Mouse (Mus musculus): ENCODE results near the gene Topbp1. TPM values are rescaled to one million over a fixed set of nuclear protein-coding genes. Genes with fewer than 3 reads are reported as not detected.

Gene Topbp1
- polyA plus RNA-seq, 1 experiment from 2014 or later, result 103 TPM

DNA sequence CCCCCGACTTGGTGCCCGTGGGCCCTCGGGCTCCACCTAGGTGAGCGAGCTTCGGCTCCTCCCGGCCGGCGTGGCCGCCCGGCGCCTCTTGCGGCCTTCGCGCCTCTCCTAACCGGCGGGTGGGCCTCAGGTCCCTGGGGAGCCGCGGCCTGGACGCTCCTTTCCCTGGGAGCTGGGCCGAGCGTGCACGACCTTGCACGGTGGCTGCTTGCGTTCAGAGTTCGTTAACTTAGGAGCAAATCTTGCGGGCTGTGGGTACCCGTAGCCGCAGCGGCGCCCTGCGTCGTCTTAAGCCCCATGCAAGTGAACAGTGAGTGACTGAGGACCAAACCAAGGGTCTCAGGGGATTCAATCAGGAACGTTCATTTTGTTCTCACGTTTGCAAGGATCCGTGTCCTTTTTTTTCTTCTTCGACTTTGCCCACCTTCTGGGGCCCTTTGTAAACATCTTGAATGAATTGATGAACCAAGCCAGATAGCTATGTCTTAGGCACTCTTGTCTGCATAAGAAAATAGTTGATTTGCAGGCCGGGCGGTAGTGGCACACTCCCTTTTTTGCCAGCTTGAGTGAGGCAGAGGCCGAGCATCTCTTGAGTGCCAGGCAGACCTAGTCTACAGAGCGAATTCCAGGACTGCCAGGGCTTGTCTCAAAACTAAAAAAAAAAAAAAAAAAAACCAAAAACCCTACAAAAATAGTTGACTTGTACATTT lies 472 bp downstream of the Topbp1 start:
- Histone ChIP-seq H3K9ac (peak overlapping the region; percentile 87), H3K27me3 (ENCODE audit: insufficient read depth, low read length) (no peaks in the 10 kb centered on the region), H3K4me1 (ENCODE audit: insufficient read depth) (no peaks in the 10 kb centered on the region), H3K27ac (ENCODE audit: low read depth) (peak overlapping the region; percentile 89), H3K9me3 (ENCODE audit: low read depth, low read length) (no peaks in the 10 kb centered on the region), H3K36me3 (ENCODE audit: insufficient read depth) (peaks cover 40% of the 10 kb centered on the region), H3K4me3 (ENCODE audit: low read depth, low read length) (peak overlapping the region; percentile 96), H3K4me2 (peak overlapping the region; percentile 79)
- DNase-seq (peak; percentile 37), ATAC-seq (ENCODE audit: insufficient read depth) (peak; percentile 79)
- TF ChIP-seq CTCF (IDR thresholded peaks at IDR 0.05; ENCODE audit: low read depth), result no peak
- WGBS, result under 1% methylated on average over 40 of the region's 40 CpGs

DNA sequence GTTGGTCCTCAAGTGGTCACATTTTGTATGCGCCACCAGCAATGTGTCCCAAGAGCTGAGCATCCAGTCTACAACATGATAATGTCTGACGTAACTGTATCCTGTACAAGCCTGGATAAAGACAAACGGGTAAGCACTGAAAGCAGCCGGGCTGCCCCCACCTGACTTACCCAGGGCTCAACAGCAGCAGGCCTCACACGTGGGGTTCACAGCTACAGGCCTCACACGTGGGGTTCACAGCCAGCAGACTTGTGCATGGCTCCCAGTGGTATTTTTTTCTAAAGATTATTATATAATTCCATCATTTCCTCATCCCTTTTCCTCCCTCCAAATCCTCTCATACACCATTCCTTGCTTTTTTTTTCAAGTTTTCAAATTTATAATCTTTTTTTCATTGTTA lies 4.8 kb downstream of the Topbp1 start:
- TF ChIP-seq CTCF (IDR thresholded peaks at IDR 0.05; ENCODE audit: low read depth), result no peak
- Histone ChIP-seq H3K4me3 (ENCODE audit: low read depth, low read length) (no peak overlapping the region), H3K9me3 (ENCODE audit: low read depth, low read length) (no peaks in the 10 kb centered on the region), H3K4me2 (no peak overlapping the region), H3K27me3 (ENCODE audit: insufficient read depth, low read length) (no peaks in the 10 kb centered on the region), H3K9ac (no peak overlapping the region), H3K4me1 (ENCODE audit: insufficient read depth) (no peaks in the 10 kb centered on the region), H3K36me3 (ENCODE audit: insufficient read depth) (peaks cover 80% of the 10 kb centered on the region), H3K27ac (ENCODE audit: low read depth) (no peak overlapping the region)
- DNase-seq (no peak), ATAC-seq (ENCODE audit: insufficient read depth) (no peak)
- 87% methylated on average over 6 of the region's 6 CpGs for WGBS

DNA sequence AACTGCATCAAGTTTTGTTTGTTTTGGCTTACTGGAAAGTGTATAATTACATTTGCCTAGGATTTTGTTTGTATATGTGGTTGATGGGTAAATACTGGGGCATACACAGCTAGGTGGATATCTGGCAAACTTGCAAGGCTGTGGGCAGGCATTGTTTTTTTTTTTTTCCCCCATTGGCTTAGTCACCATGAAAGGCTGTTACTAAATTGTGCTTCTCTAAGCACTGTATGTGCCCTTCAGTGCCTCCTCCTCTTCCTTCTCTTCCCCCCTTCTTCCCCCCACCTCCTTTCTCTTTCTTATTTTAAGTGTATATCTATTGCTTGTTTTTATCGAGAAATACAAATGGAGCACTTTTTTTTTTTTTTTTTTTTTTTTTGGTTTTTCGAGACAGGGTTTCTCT lies 19.7 kb downstream of the Topbp1 start:
- H3K4me3 ChIP-seq (ENCODE audit: low read depth, low read length), result no peak overlapping the region
- H3K27me3 ChIP-seq (ENCODE audit: insufficient read depth, low read length), result no peaks in the 10 kb centered on the region
- H3K9me3 ChIP-seq (ENCODE audit: low read depth, low read length), result no peaks in the 10 kb centered on the region
- H3K9ac ChIP-seq, result no peak overlapping the region
- H3K4me2 ChIP-seq, result no peak overlapping the region
- no peak for ATAC-seq (ENCODE audit: insufficient read depth)
- DNase-seq, result no peak
- peaks cover 91% of the 10 kb centered on the region for H3K36me3 ChIP-seq (ENCODE audit: insufficient read depth)
- no peak overlapping the region for H3K27ac ChIP-seq (ENCODE audit: low read depth)
- 83% methylated on average over 1 of the region's 2 CpGs for WGBS
- no peak for TF ChIP-seq CTCF (IDR thresholded peaks at IDR 0.05; ENCODE audit: low read depth)
- H3K4me1 ChIP-seq (ENCODE audit: insufficient read depth), result no peaks in the 10 kb centered on the region

DNA sequence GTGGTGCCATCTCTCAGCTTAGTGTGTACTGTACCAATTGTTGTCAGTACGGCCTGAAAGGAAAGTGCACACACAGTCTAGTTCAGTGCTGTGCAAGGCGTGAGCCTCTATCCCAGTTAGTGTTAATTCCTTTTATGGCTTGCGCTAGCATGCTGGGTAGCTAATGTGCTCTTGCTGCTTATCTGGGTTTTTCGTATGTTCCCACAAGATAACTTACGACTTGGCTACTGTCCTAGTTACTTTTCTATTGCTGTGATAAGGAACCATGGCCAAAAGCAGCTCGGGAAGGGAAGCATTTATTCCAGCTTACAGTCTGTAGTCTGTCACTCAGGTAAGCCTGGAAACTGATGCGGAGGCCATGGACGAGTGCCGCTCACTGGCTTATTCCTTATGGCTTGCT lies 21.4 kb downstream of the Topbp1 start:
- Histone ChIP-seq H3K4me1 (ENCODE audit: insufficient read depth) (no peaks in the 10 kb centered on the region), H3K36me3 (ENCODE audit: insufficient read depth) (peaks cover 90% of the 10 kb centered on the region), H3K4me3 (ENCODE audit: low read depth, low read length) (no peak overlapping the region), H3K27me3 (ENCODE audit: insufficient read depth, low read length) (no peaks in the 10 kb centered on the region), H3K9ac (no peak overlapping the region), H3K9me3 (ENCODE audit: low read depth, low read length) (no peaks in the 10 kb centered on the region), H3K4me2 (no peak overlapping the region), H3K27ac (ENCODE audit: low read depth) (no peak overlapping the region; the same call in 1 of the 2 replicates)
- no peak for DNase-seq
- WGBS, result 78% methylated on average over 9 of the region's 9 CpGs
- no peak for TF ChIP-seq CTCF (IDR thresholded peaks at IDR 0.05; ENCODE audit: low read depth)
- ATAC-seq (ENCODE audit: insufficient read depth), result peak; percentile 41; the same call in 1 of the 2 replicates

DNA sequence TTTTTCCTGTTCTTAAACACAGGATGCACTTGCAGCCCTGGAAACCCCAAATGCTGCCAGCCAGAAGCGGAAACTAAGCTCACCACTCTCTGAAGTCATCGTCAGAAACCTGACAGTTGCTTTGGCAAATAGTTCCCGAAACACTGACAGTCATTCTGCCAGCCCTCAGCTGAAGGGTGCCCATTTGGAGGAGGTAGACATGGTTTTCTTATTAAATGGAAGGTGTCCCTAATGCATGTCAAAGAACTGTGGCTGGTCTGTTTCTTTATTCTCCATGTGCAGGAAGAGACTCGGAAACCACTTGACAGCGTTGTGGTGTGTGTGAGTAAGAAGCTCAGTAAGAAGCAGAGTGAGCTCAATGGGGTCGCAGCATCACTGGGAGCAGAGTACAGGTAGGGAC lies 27.6 kb downstream of the Topbp1 start:
- TF ChIP-seq CTCF (IDR thresholded peaks at IDR 0.05; ENCODE audit: low read depth), result no peak
- no peak overlapping the region for H3K27ac ChIP-seq (ENCODE audit: low read depth)
- 88% methylated on average over 6 of the region's 6 CpGs for WGBS
- H3K27me3 ChIP-seq (ENCODE audit: insufficient read depth, low read length), result no peaks in the 10 kb centered on the region
- no peak overlapping the region for H3K9ac ChIP-seq
- ATAC-seq (ENCODE audit: insufficient read depth), result no peak
- H3K4me2 ChIP-seq, result no peak overlapping the region
- no peaks in the 10 kb centered on the region for H3K9me3 ChIP-seq (ENCODE audit: low read depth, low read length)
- no peak overlapping the region for H3K4me3 ChIP-seq (ENCODE audit: low read depth, low read length)
- no peaks in the 10 kb centered on the region for H3K4me1 ChIP-seq (ENCODE audit: insufficient read depth)
- no peak for DNase-seq
- peaks cover 94% of the 10 kb centered on the region for H3K36me3 ChIP-seq (ENCODE audit: insufficient read depth)

DNA sequence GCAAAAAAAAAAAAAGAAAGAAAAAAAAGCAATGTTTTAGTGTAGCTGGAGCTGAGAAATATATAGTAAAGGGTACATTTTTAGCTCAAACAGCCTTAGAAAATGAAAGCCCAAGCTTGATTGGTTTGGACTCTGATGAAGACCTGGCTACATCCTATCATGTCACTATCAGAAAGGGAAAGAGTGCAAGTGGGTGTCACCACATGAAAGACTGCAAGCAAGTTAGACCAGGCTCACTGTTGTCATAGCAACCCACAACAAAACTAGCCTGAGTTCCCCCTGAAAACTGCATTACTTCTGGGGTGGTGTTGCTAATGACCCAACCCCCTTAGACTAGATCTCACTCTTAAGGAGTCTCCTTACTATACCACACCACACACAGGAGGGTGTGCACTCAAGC lies 31.9 kb downstream of the Topbp1 start:
- Histone ChIP-seq H3K36me3 (ENCODE audit: insufficient read depth) (peaks cover 93% of the 10 kb centered on the region), H3K9me3 (ENCODE audit: low read depth, low read length) (no peaks in the 10 kb centered on the region), H3K27ac (ENCODE audit: low read depth) (no peak overlapping the region), H3K9ac (no peak overlapping the region), H3K4me2 (no peak overlapping the region), H3K4me3 (ENCODE audit: low read depth, low read length) (no peak overlapping the region), H3K27me3 (ENCODE audit: insufficient read depth, low read length) (no peaks in the 10 kb centered on the region), H3K4me1 (ENCODE audit: insufficient read depth) (no peaks in the 10 kb centered on the region)
- ATAC-seq (ENCODE audit: insufficient read depth) (no peak), DNase-seq (no peak)
- no peak for TF ChIP-seq CTCF (IDR thresholded peaks at IDR 0.05; ENCODE audit: low read depth)

DNA sequence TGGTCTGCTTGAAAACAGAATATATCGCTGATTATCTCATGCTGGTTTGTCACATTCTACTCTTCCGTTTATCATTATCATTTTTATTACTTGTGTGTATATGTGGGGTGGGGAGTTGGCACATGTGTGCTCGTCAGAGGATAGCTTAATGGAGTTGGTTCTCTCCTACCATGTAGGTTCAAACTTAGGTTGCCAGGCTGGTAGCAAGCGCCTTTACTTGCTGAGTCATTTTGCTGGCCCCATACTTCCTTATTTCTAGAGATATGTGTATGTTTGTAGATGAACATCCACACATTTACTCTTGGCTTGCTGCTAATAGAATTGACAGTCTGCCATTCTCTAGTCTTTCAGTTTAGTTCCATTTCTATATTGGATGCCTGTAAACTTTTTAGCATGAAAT lies 42.0 kb downstream of the Topbp1 start:
- no peaks in the 10 kb centered on the region for H3K4me1 ChIP-seq (ENCODE audit: insufficient read depth)
- H3K4me3 ChIP-seq (ENCODE audit: low read depth, low read length), result no peak overlapping the region
- no peak for TF ChIP-seq CTCF (IDR thresholded peaks at IDR 0.05; ENCODE audit: low read depth)
- ATAC-seq (ENCODE audit: insufficient read depth), result no peak
- peaks cover 96% of the 10 kb centered on the region for H3K36me3 ChIP-seq (ENCODE audit: insufficient read depth)
- H3K27ac ChIP-seq (ENCODE audit: low read depth), result no peak overlapping the region
- H3K9me3 ChIP-seq (ENCODE audit: low read depth, low read length), result no peaks in the 10 kb centered on the region
- DNase-seq, result no peak
- no peak overlapping the region for H3K9ac ChIP-seq
- no peaks in the 10 kb centered on the region for H3K27me3 ChIP-seq (ENCODE audit: insufficient read depth, low read length)
- H3K4me2 ChIP-seq, result no peak overlapping the region
- WGBS, result 72% methylated on average over 4 of the region's 4 CpGs
